In the genomic region with DNA sequence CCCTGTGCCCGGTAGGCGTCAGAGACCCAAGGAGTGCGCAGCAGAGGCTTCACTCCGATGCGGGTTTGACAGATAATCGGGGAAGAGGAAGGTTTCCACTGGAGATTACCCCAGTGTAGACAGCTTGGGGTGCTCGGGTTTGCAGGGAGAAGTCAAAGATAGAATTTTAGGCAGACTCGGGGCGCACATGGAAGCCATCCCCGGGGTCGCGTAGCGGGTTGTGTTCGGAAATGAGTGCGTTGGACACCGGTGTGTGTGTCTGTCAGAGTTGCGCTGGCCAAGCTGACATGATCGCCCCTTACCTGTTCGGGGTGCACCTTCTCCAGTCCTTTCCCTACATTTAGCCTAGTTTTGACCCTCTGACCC, we compare ENCODE assay signal across 8 mouse cellular contexts. TPM values are rescaled to one million over a fixed set of nuclear protein-coding genes. Genes with fewer than 3 reads are reported as not detected.
DNase-seq lines count a peak whose midpoint lies in the region; ATAC-seq and TF ChIP-seq lines count a peak whose summit lies in the region.

No protein-coding gene starts in this region.

- TF ChIP-seq CTCF in lung, embryonic 14.5 days (IDR thresholded peaks at IDR 0.05; ENCODE audit: low read depth): no peak

- no peaks in the 10 kb centered on the region for H3K9me3 ChIP-seq in lung, embryonic 14.5 days (ENCODE audit: low read depth, low read length)
- H3K9me3 ChIP-seq in forebrain, embryonic 10.5 days: no peaks in the 10 kb centered on the region
- H3K9me3 ChIP-seq in intestine, embryonic 16.5 days (ENCODE audit: control insufficient read depth, low read length): no peaks in the 10 kb centered on the region
- H3K9me3 ChIP-seq in neural tube, embryonic 14.5 days (ENCODE audit: control insufficient read depth, low read length): no peaks in the 10 kb centered on the region

- peak overlapping the region; percentile 72 for H3K4me3 ChIP-seq in lung, embryonic 14.5 days (ENCODE audit: low read depth, low read length)
- peak overlapping the region; percentile 72 for H3K4me3 ChIP-seq in forebrain, embryonic 10.5 days
- peak overlapping the region; percentile 95 for H3K4me3 ChIP-seq in intestine, embryonic 16.5 days (ENCODE audit: low read length)
- peak overlapping the region; percentile 86 for H3K4me3 ChIP-seq in neural tube, embryonic 14.5 days (ENCODE audit: low read depth, low read length)

- no peaks in the 10 kb centered on the region for H3K4me1 ChIP-seq in lung, embryonic 14.5 days (ENCODE audit: insufficient read depth)
- H3K4me1 ChIP-seq in forebrain, embryonic 10.5 days: peaks cover 17% of the 10 kb centered on the region
- H3K4me1 ChIP-seq in intestine, embryonic 16.5 days (ENCODE audit: control insufficient read depth, insufficient read depth, low read length): peaks cover 14% of the 10 kb centered on the region
- 0 out of 2 replicates have a peak, but pooled peaks cover 2% of the 10 kb centered on the region for H3K4me1 ChIP-seq in neural tube, embryonic 14.5 days (ENCODE audit: control insufficient read depth, insufficient read depth, low read length)

- 3% methylated on average over 19 of the region's 19 CpGs for WGBS in lung, embryonic 14.5 days
- WGBS in forebrain, embryonic 10.5 days: 1% methylated on average over 19 of the region's 19 CpGs
- WGBS in intestine, embryonic 16.5 days: 3% methylated on average over 19 of the region's 19 CpGs
- 2% methylated on average over 19 of the region's 19 CpGs for WGBS in neural tube, embryonic 14.5 days

- H3K36me3 ChIP-seq in lung, embryonic 14.5 days (ENCODE audit: insufficient read depth): no peaks in the 10 kb centered on the region
- H3K36me3 ChIP-seq in forebrain, embryonic 10.5 days (replicated peaks): no peaks in the 10 kb centered on the region
- no peaks in the 10 kb centered on the region for H3K36me3 ChIP-seq in intestine, embryonic 16.5 days (ENCODE audit: control insufficient read depth, insufficient read depth, low read length)
- no peaks in the 10 kb centered on the region for H3K36me3 ChIP-seq in neural tube, embryonic 14.5 days (ENCODE audit: control insufficient read depth, insufficient read depth, low read length)

- no peak overlapping the region for H3K27ac ChIP-seq in lung, embryonic 14.5 days (ENCODE audit: low read depth)
- peak overlapping the region; percentile 84; the same call in 1 of the 2 replicates for H3K27ac ChIP-seq in forebrain, embryonic 10.5 days
- H3K27ac ChIP-seq in intestine, embryonic 16.5 days (ENCODE audit: low read length): no peak overlapping the region
- no peak overlapping the region for H3K27ac ChIP-seq in neural tube, embryonic 14.5 days (ENCODE audit: low read depth, low read length)

- no peak for DNase-seq in lung, embryonic 14.5 days
- no peak for DNase-seq in lung, postnatal 36 days
- DNase-seq in forebrain, embryonic 10.5 days (ENCODE audit: extremely low spot score, low spot score): no peak
- no peak for DNase-seq in spleen, adult 18-20 months
- DNase-seq in embryo, embryonic 11 days: no peak
- no peak for DNase-seq in spleen, postnatal 4 days (ENCODE audit: low spot score in 2 of 2)

- H3K27me3 ChIP-seq in lung, embryonic 14.5 days (ENCODE audit: insufficient read depth, low read length): peaks cover 35% of the 10 kb centered on the region
- peaks cover 75% of the 10 kb centered on the region for H3K27me3 ChIP-seq in forebrain, embryonic 10.5 days (ENCODE audit: poor library complexity, severe bottlenecking)
- peaks cover 24% of the 10 kb centered on the region for H3K27me3 ChIP-seq in intestine, embryonic 16.5 days (replicated peaks; ENCODE audit: control insufficient read depth, insufficient read depth, low read length)
- peaks cover 18% of the 10 kb centered on the region for H3K27me3 ChIP-seq in neural tube, embryonic 14.5 days (ENCODE audit: control insufficient read depth, insufficient read depth, low read length)

- ATAC-seq in lung, embryonic 14.5 days (ENCODE audit: insufficient read depth): no peak
- no peak for ATAC-seq in intestine, embryonic 16.5 days
- ATAC-seq in neural tube, embryonic 14.5 days (ENCODE audit: low read depth): no peak

- H3K4me2 ChIP-seq in lung, embryonic 14.5 days: peak overlapping the region; percentile 90
- peak overlapping the region; percentile 90 for H3K4me2 ChIP-seq in intestine, embryonic 16.5 days (ENCODE audit: low read depth, low read length)
- H3K4me2 ChIP-seq in neural tube, embryonic 14.5 days (ENCODE audit: low read depth, low read length): peak overlapping the region; percentile 63

- H3K9ac ChIP-seq in lung, embryonic 14.5 days: peak overlapping the region; percentile 62
- peak overlapping the region; percentile 83 for H3K9ac ChIP-seq in intestine, embryonic 16.5 days (ENCODE audit: low read depth, low read length)
- peak overlapping the region; percentile 77 for H3K9ac ChIP-seq in neural tube, embryonic 14.5 days (replicated peaks; ENCODE audit: low read depth, low read length)

RNA-seq across cellular contexts. Expression of gene Arntl, which starts 1.1 kb away (rescaled TPM):
- 10.3 and 10.6 TPM in 2 replicates for polyA plus RNA-seq in lung, embryonic 14.5 days (2014; fragmentation: Nextera tagmentation; extraction: Ambion mirVana)
- polyA plus RNA-seq in forebrain, embryonic 10.5 days (2016; fragmentation: Nextera tagmentation; extraction: Ambion mirVana): 7.7 and 8.6 TPM in 2 replicates
- 8.6 and 8.9 TPM in 2 replicates for polyA plus RNA-seq in intestine, embryonic 16.5 days (2015; fragmentation: Nextera tagmentation; extraction: Ambion mirVana)
- 15.1 and 15.7 TPM in 2 replicates for polyA plus RNA-seq in neural tube, embryonic 14.5 days (2014; fragmentation: Nextera tagmentation; extraction: Ambion mirVana)
